Mouse (Mus musculus) limb, embryonic 14.5 days (tissue): ENCODE measurements at regions not wholly inside any gene's neighbourhood (a gene's known extent, or its start where the extent isn't known, plus 50 kb on each side); places are given as distances from the start of the nearest gene placed in this dataset.

Experiments
- ATAC-seq: fragments of 200-750 bp; cut with Nextera tagmentation; 2 replicates; pipeline ENCODE4 v1.8.0; 2017; ENCODE audit warnings: low read depth, moderate number of reproducible peaks, moderate TSS enrichment; ENCODE audit not compliant: low FRiP score
- DNase-seq: peaks from one replicate; pipeline ENCODE4 v3.0.0-alpha.2; 2015; ENCODE audit warnings: low spot score
- H3K27ac ChIP-seq: fragments of 300-500 bp; sonication (generic); replicated peaks from 2 replicates; pipeline ENCODE4 v1.5.1; 2014; ENCODE audit warnings: low read depth, mild to moderate bottlenecking, low read length, moderate library complexity, mixed read lengths
- H3K27me3 ChIP-seq: fragments of 300-500 bp; sonication (generic); 2 replicates; pipeline ENCODE4 v1.6.1; 2014; ENCODE audit warnings: low read length, mixed read lengths; ENCODE audit not compliant: control insufficient read depth, insufficient read depth
- H3K36me3 ChIP-seq: fragments of 300-500 bp; sonication (generic); 2 replicates; pipeline ENCODE4 v1.6.1; 2014; ENCODE audit warnings: mild to moderate bottlenecking, low read length, moderate library complexity, mixed read lengths; ENCODE audit not compliant: control insufficient read depth, insufficient read depth
- H3K4me1 ChIP-seq: fragments of 300-500 bp; sonication (generic); 2 replicates; pipeline ENCODE4 v1.6.1; 2014; ENCODE audit warnings: antibody characterized with exemption, low read length, mixed read lengths; ENCODE audit not compliant: control insufficient read depth, insufficient read depth
- H3K4me2 ChIP-seq: fragments of 300-500 bp; sonication (generic); replicated peaks from 2 replicates; pipeline ENCODE4 v1.6.1; 2014; ENCODE audit warnings: low read depth, mild to moderate bottlenecking, low read length, moderate library complexity; ENCODE audit not compliant: severe bottlenecking
- H3K4me3 ChIP-seq: fragments of 300-500 bp; sonication (generic); replicated peaks from 2 replicates; pipeline ENCODE4 v1.5.1; 2014; ENCODE audit warnings: low read length
- H3K9ac ChIP-seq: fragments of 300-500 bp; sonication (generic); 2 replicates; pipeline ENCODE4 v1.6.1; 2014; ENCODE audit warnings: mild to moderate bottlenecking, low read depth, low read length, moderate library complexity; ENCODE audit not compliant: severe bottlenecking
- H3K9me3 ChIP-seq: fragments of 300-500 bp; sonication (generic); 2 replicates; pipeline ENCODE4 v1.6.1; 2016; ENCODE audit warnings: low read length; ENCODE audit not compliant: control insufficient read depth
- POLR2A ChIP-seq: fragments of 200-500 bp; IDR thresholded peaks from 2 replicates; pipeline ENCODE4 v1.8.0; 2012; ENCODE audit warnings: inconsistent platforms, mild to moderate bottlenecking, moderate library complexity, borderline replicate concordance; ENCODE audit not compliant: insufficient read depth, insufficient read length; ENCODE audit errors: extremely low read depth
- WGBS: fragments of 180-500 bp; shearing (Covaris S2); extraction: QIAGEN DNeasy Blood & Tissue Kit; methylation state at CpG from one replicate; pipeline ENCODE4 v1.1.7; 2014; 5-methylcytosine and 5-hydroxymethylcytosine counted together

DNA sequence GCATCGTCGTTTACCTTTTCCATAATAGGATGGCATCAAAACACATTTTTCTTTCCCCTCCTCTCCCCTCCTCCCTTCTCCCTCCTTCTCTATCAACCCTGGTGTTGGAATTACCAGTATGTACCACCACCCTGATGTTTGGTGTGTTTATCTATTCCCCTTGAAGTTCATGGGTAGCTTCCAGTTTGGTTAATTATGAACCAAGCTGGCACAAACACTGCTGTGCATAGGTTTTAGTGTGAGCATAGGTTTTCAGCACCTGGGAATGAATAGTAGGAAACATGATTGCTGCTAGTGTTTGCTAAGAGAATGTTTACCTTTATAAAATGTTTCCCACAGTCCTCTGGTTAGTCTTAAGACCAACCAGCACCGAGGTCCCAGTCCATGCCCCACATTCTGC is 420.1 kb downstream of the Nr2f2 start:
- Histone ChIP-seq H3K27ac (no peak overlapping the region), H3K4me1 (peaks cover 5% of the 10 kb centered on the region; the same call in 1 of the 2 replicates), H3K27me3 (no peaks in the 10 kb centered on the region), H3K36me3 (no peaks in the 10 kb centered on the region), H3K4me3 (no peak overlapping the region), H3K4me2 (no peak overlapping the region), H3K9me3 (no peaks in the 10 kb centered on the region), H3K9ac (no peak overlapping the region)
- WGBS: 70% methylated on average over 3 of the region's 3 CpGs
- ATAC-seq: no peak
- no peak for DNase-seq
- no peak for TF ChIP-seq POLR2A

DNA sequence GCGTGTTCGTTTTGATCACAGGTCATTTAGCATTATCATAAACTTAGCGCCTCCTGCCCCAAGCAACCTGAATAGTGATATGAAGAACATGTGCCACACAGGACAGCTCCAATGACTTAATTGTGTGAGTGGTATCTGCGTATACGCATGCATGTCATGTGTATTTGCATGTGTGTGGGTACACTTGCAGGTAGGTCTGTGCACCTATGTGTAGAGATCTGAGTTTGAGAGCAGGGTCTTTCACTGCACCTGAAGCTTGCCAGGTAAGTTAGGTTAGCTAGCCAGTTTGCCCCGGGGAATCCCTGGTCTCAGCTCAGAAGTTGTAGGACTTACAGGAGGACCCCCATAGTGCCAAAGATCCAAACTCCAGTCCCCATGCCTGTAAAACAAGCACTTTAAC is 424.7 kb downstream of the Nr2f2 start:
- WGBS: 89% methylated on average over 6 of the region's 6 CpGs
- Histone ChIP-seq H3K9ac (no peak overlapping the region), H3K27ac (no peak overlapping the region), H3K9me3 (no peaks in the 10 kb centered on the region), H3K4me1 (no peaks in the 10 kb centered on the region), H3K27me3 (no peaks in the 10 kb centered on the region), H3K36me3 (no peaks in the 10 kb centered on the region), H3K4me3 (no peak overlapping the region), H3K4me2 (no peak overlapping the region)
- ATAC-seq (no peak), DNase-seq (no peak)
- TF ChIP-seq POLR2A: no peak

- H3K4me2 ChIP-seq: no peak overlapping the region
- no peak overlapping the region for H3K27ac ChIP-seq
- no peak for ATAC-seq
- no peaks in the 10 kb centered on the region for H3K4me1 ChIP-seq
- no peak overlapping the region for H3K4me3 ChIP-seq
- WGBS: 94% methylated on average over 5 of the region's 5 CpGs
- H3K9ac ChIP-seq: no peak overlapping the region
- H3K9me3 ChIP-seq: no peaks in the 10 kb centered on the region
- H3K27me3 ChIP-seq: no peaks in the 10 kb centered on the region
- no peaks in the 10 kb centered on the region for H3K36me3 ChIP-seq
- DNase-seq: no peak
- no peak for TF ChIP-seq POLR2A
Measured at GRCm38 (mm10) chr7:69925261-69925660, 441.3 kb downstream of the Nr2f2 start.

- no peak for TF ChIP-seq POLR2A
- H3K4me3 ChIP-seq: no peak overlapping the region
- H3K4me1 ChIP-seq: no peaks in the 10 kb centered on the region
- DNase-seq (no peak), ATAC-seq (no peak)
- H3K27ac ChIP-seq: no peak overlapping the region
- H3K4me2 ChIP-seq: no peak overlapping the region
- H3K27me3 ChIP-seq: no peaks in the 10 kb centered on the region
- no peaks in the 10 kb centered on the region for H3K36me3 ChIP-seq
- H3K9ac ChIP-seq: no peak overlapping the region
- no peaks in the 10 kb centered on the region for H3K9me3 ChIP-seq
Measured at GRCm38 (mm10) chr7:69924551-69924950, 442.0 kb downstream of the Nr2f2 start.

- 76% methylated on average over 4 of the region's 4 CpGs for WGBS
- no peak overlapping the region for H3K4me3 ChIP-seq
- no peaks in the 10 kb centered on the region for H3K36me3 ChIP-seq
- no peak for ATAC-seq
- no peaks in the 10 kb centered on the region for H3K27me3 ChIP-seq
- H3K4me2 ChIP-seq: no peak overlapping the region
- no peaks in the 10 kb centered on the region for H3K4me1 ChIP-seq
- no peak for TF ChIP-seq POLR2A
- no peak overlapping the region for H3K27ac ChIP-seq
- DNase-seq: no peak
- H3K9ac ChIP-seq: no peak overlapping the region
- H3K9me3 ChIP-seq: no peaks in the 10 kb centered on the region
Measured at GRCm38 (mm10) chr7:69911760-69912159, 454.8 kb downstream of the Nr2f2 start.

- no peaks in the 10 kb centered on the region for H3K4me1 ChIP-seq
- H3K9me3 ChIP-seq: no peaks in the 10 kb centered on the region
- WGBS: 66% methylated on average over 9 of the region's 9 CpGs
- H3K9ac ChIP-seq: no peak overlapping the region
- H3K4me2 ChIP-seq: no peak overlapping the region
- no peak overlapping the region for H3K27ac ChIP-seq
- ATAC-seq (no peak), DNase-seq (no peak)
- H3K27me3 ChIP-seq: no peaks in the 10 kb centered on the region
- TF ChIP-seq POLR2A: no peak
- H3K36me3 ChIP-seq: no peaks in the 10 kb centered on the region
- H3K4me3 ChIP-seq: no peak overlapping the region
Measured at GRCm38 (mm10) chr7:69890503-69891061, 476.0 kb downstream of the Nr2f2 start.
